Mouse (Mus musculus): ENCODE measurements around the gene Scg3.
"Not testable (repeated sequence)": the region's sequence is repeated elsewhere in the genome, so short reads cannot be mapped to it uniquely, and the experiment has no call there.

Gene Scg3

GRCm38 (mm10) chr9:75625556-75626307, 58.1 kb downstream of the Scg3 start, which contains the start of gene Lysmd2:
TSS of gene Lysmd2 (plus strand) at chr9:75625741.
- DNase-seq: peak; percentile 66

GRCm38 (mm10) chr9:75624983-75625555, 58.8 kb downstream of the Scg3 start:
- DNase-seq: no peak

GRCm38 (mm10) chr9:75621428-75621827, 62.4 kb downstream of the Scg3 start:
- DNase-seq: no peak

- DNase-seq: not testable (repeated sequence)
Measured at GRCm38 (mm10) chr9:75619761-75620160, 64.1 kb downstream of the Scg3 start.

GRCm38 (mm10) chr9:75618836-75619400, 64.9 kb downstream of the Scg3 start:
- DNase-seq: no peak

- no peak for DNase-seq
Measured at GRCm38 (mm10) chr9:75616560-75616959, 67.3 kb downstream of the Scg3 start.

GRCm38 (mm10) chr9:75610571-75611493, 73.0 kb downstream of the Scg3 start, which contains the start of gene Tmod2:
TSS of gene Tmod2 (minus strand) at chr9:75611325.
- peak; percentile 73 for DNase-seq

- DNase-seq: no peak
Measured at GRCm38 (mm10) chr9:75609965-75610364, 73.9 kb downstream of the Scg3 start.

GRCm38 (mm10) chr9:75609505-75609904, 74.4 kb downstream of the Scg3 start:
- DNase-seq: no peak

GRCm38 (mm10) chr9:75607496-75607895, 76.4 kb downstream of the Scg3 start:
- no peak for DNase-seq

- no peak for DNase-seq
Measured at GRCm38 (mm10) chr9:75601510-75601909, 82.3 kb downstream of the Scg3 start.

- no peak for DNase-seq
Measured at GRCm38 (mm10) chr9:75600166-75600934, 83.5 kb downstream of the Scg3 start.

- DNase-seq: peak; percentile 43
Measured at GRCm38 (mm10) chr9:75599191-75599841, 84.5 kb downstream of the Scg3 start.

GRCm38 (mm10) chr9:75597596-75597995, 86.3 kb downstream of the Scg3 start:
- DNase-seq: no peak

GRCm38 (mm10) chr9:75597036-75597435, 86.8 kb downstream of the Scg3 start:
- no peak for DNase-seq

GRCm38 (mm10) chr9:75593481-75593880, 90.4 kb downstream of the Scg3 start:
- no peak for DNase-seq
